Mouse (Mus musculus): Measurements from ENCODE around the gene Atf6b.

- TF ChIP-seq POLR2A (IDR thresholded peaks at IDR 0.05; ENCODE audit: insufficient read depth, low read length) (no peak), EP300 (IDR thresholded peaks at IDR 0.05; ENCODE audit: insufficient read depth, low read depth, low read length) (no peak)
These were observed 2.3 kb downstream of the Atf6b start for GRCm38 (mm10) chr17:34649106-34649864.
